ENCODE assay signal across 19 mouse cellular contexts in the genomic region with DNA sequence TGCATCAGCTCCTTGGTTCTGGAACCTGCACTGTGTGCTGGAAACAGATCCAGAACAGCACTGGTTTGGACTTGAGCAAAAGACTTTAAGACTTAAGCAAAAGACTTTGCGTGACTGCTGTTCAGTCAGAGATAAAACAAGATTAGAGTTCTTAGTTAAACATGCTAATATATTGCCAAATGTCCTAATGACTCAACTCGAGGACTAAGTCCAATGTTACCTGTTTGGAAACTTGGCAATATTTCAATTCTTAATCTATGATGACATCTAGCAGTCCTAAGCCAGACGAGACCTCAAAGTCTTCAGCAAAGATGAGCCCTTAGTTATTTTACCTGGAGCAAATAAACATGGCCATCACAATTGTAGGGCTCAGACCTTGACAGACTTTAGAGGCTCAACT. TPM values are rescaled to one million over a fixed set of nuclear protein-coding genes. Genes with fewer than 3 reads are reported as not detected.
"Had no signal": no experiment of that assay in that cellular context is flagged by ENCODE, and none has a peak within 500 bp of the region (broad histone marks: within the 10 kb centered on the region; RNA-seq: fewer than 3 reads in every experiment).

No protein-coding gene starts in this region.

- H3K4me2 ChIP-seq: limb, embryonic 15.5 days; midbrain, embryonic 11.5 days; midbrain, embryonic 15.5 days; neural tube, embryonic 12.5 days had no signal

- ATAC-seq: hindbrain, postnatal 0 days; midbrain, embryonic 15.5 days had no signal

- H3K4me3 ChIP-seq: limb, embryonic 15.5 days; megakaryocyte, embryonic 14.5 days; midbrain, embryonic 15.5 days; neural tube, embryonic 12.5 days had no signal

- H3K27me3 ChIP-seq: limb, embryonic 15.5 days; megakaryocyte, embryonic 14.5 days; midbrain, embryonic 15.5 days; neural tube, embryonic 12.5 days had no signal

- H3K4me1 ChIP-seq: limb, embryonic 15.5 days; neural tube, embryonic 12.5 days had no signal

- DNase-seq: kidney, adult 11 months; kidney, postnatal 36 days; layer of hippocampus, adult 9-11 months; layer of hippocampus, postnatal 36 days; lung, adult 2 months; lung, postnatal 14 days; retina, postnatal 1 day; thymus, adult 2 months; thymus, postnatal 25 days had no signal

- H3K9ac ChIP-seq: limb, embryonic 15.5 days; midbrain, embryonic 15.5 days; neural tube, embryonic 12.5 days had no signal

- H3K36me3 ChIP-seq: limb, embryonic 15.5 days; midbrain, embryonic 15.5 days; neural tube, embryonic 12.5 days had no signal

- H3K27ac ChIP-seq: hindbrain, postnatal 0 days; limb, embryonic 15.5 days; macrophage; midbrain, embryonic 15.5 days; neural tube, embryonic 12.5 days had no signal

- H3K9me3 ChIP-seq: limb, embryonic 15.5 days had no signal

RNA-seq across cellular contexts. Expression of gene Ugt1a10, which starts 41.5 kb away (rescaled TPM):
- polyA plus RNA-seq: hindbrain, postnatal 0 days; limb, embryonic 11.5 days; limb, embryonic 15.5 days; lung, adult 2 months; macrophage; midbrain, embryonic 11.5 days; midbrain, embryonic 15.5 days; neural tube, embryonic 12.5 days; stomach, embryonic 14.5 days; testis, adult 2 months had no signal

RNA-seq across cellular contexts. Expression of gene Ugt1a9, which starts 56.9 kb away (rescaled TPM):
- polyA plus RNA-seq: hindbrain, postnatal 0 days; limb, embryonic 11.5 days; limb, embryonic 15.5 days; midbrain, embryonic 11.5 days; midbrain, embryonic 15.5 days; neural tube, embryonic 12.5 days; thymus, adult 2 months had no signal
